Mouse (Mus musculus) hindbrain, embryonic 11.5 days (tissue): ENCODE results near the gene Actr8. TPM values are rescaled to one million over a fixed set of nuclear protein-coding genes. Genes with fewer than 3 reads are reported as not detected.
A peak's percentile ranks its signal among the peaks of the same experiment; 100 is the strongest.

ENCODE experiments used
- ATAC-seq: fragments of 200-750 bp; cut with Nextera tagmentation; 2 replicates; pipeline ENCODE4 v1.8.0; 2017; ENCODE audit warnings: mild to moderate bottlenecking, moderate TSS enrichment, moderate library complexity; ENCODE audit not compliant: low FRiP score
- DNase-seq: peaks from one replicate; pipeline ENCODE4 v3.0.0-alpha.2; 2015; ENCODE audit warnings: low spot score
- H3K27ac ChIP-seq: fragments of 300-500 bp; sonication (generic); 2 replicates; pipeline ENCODE4 v1.5.1; 2014; ENCODE audit warnings: mild to moderate bottlenecking, low read depth, low read length
- H3K27me3 ChIP-seq: fragments of 300-500 bp; sonication (generic); 2 replicates; pipeline ENCODE4 v1.6.1; 2014; ENCODE audit warnings: mild to moderate bottlenecking, low read length, moderate library complexity, mixed read lengths; ENCODE audit not compliant: control insufficient read depth, insufficient read depth
- H3K36me3 ChIP-seq: fragments of 300-500 bp; sonication (generic); 2 replicates; pipeline ENCODE4 v1.6.1; 2014; ENCODE audit warnings: mild to moderate bottlenecking, low read length, moderate library complexity, mixed read lengths; ENCODE audit not compliant: control insufficient read depth, insufficient read depth
- H3K4me1 ChIP-seq: fragments of 300-500 bp; sonication (generic); replicated peaks from 2 replicates; pipeline ENCODE4 v1.6.1; 2014; ENCODE audit warnings: low read length, mixed read lengths; ENCODE audit not compliant: control insufficient read depth, insufficient read depth
- H3K4me2 ChIP-seq: fragments of 300-500 bp; sonication (generic); replicated peaks from 2 replicates; pipeline ENCODE4 v1.6.1; 2014; ENCODE audit warnings: mild to moderate bottlenecking, low read depth, low read length
- H3K4me3 ChIP-seq: fragments of 300-500 bp; sonication (generic); 2 replicates; pipeline ENCODE4 v1.5.1; 2014; ENCODE audit warnings: low read depth, low read length
- H3K9ac ChIP-seq: fragments of 300-500 bp; sonication (generic); 2 replicates; pipeline ENCODE4 v1.6.1; 2014; ENCODE audit warnings: low read depth, low read length
- H3K9me3 ChIP-seq: fragments of 300-500 bp; sonication (generic); 2 replicates; pipeline ENCODE4 v1.6.1; 2016; ENCODE audit warnings: low read length; ENCODE audit not compliant: control insufficient read depth
- WGBS: fragments of 180-500 bp; shearing (Covaris S2); extraction: QIAGEN DNeasy Blood & Tissue Kit; methylation state at CpG from one replicate; pipeline ENCODE4 v1.1.7; 2014; 5-methylcytosine and 5-hydroxymethylcytosine counted together
- polyA plus RNA-seq: library from polyadenylated mRNA; unstranded; fragments of >200 nt; fragmentation: Nextera tagmentation; extraction: Ambion mirVana; gene quantifications from 2 replicates; pipeline ENCODE4 v1.2.1, GENCODE M21; 2014

Gene Actr8
- 81.8 and 82.3 TPM in 2 replicates for polyA plus RNA-seq

DNA sequence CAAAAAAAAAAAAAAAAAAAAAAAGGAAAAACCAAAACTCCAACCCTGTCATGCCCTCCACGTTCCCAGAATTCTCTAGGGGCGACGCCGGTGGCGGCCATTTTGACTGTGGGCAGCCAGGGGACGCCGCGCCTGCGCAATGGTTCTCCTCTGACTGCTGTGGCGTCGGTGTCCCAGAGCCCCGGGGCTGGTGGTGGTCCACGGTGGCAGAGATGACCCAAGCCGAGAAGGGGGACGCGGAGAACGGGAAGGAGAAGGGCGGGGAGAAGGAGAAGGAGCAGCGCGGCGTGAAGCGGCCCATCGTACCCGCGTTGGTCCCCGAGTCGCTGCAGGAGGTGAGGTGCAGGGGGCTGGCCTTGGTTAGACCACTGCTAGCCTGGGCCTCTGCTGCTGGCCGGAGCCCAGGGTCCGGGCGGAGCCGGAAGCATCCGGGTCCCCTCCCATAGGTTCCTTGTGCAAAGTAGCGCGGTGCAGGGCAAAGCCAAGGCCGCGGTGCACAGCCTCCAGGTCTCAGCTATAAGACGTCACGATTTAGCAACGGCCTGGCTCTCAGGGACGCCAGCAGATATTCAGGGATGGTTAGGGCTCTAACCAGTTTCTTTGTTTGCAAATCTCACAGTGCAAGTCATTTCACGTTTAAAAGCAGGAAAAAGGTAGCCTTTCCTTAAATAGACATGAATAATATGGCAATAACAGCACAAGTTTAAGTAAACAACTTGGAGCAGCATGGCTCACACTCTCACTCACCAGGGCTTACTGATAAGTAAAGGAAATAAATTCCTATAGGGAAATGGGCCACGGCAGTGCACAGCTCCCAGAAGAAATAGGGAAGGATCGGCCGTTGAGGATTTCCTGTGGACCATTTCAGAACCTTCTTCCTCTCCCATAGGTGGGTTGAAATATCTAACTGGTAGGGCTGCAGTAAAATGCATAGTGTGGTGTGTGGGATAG lies at the start of gene Actr8:
Actr8 (plus strand) TSS at position 84 of the 951 bp plus-strand sequence.
- peak within 1 kb of the TSS; percentile 79 for H3K4me3 ChIP-seq
- ATAC-seq (peak; percentile 98), DNase-seq (peak; percentile 93)
- peak within 1 kb of the TSS; percentile 87 for H3K27ac ChIP-seq
- H3K27me3 ChIP-seq, result no peaks in the 10 kb centered on the region
- no peaks in the 10 kb centered on the region for H3K9me3 ChIP-seq
- peaks cover 15% of the 10 kb centered on the region; the same call in 1 of the 2 replicates for H3K36me3 ChIP-seq
- WGBS, result 3% methylated on average over 44 of the region's 44 CpGs
- H3K9ac ChIP-seq, result peak within 1 kb of the TSS; percentile 86
- no peaks in the 10 kb centered on the region for H3K4me1 ChIP-seq
- H3K4me2 ChIP-seq, result peak within 1 kb of the TSS; percentile 78

DNA sequence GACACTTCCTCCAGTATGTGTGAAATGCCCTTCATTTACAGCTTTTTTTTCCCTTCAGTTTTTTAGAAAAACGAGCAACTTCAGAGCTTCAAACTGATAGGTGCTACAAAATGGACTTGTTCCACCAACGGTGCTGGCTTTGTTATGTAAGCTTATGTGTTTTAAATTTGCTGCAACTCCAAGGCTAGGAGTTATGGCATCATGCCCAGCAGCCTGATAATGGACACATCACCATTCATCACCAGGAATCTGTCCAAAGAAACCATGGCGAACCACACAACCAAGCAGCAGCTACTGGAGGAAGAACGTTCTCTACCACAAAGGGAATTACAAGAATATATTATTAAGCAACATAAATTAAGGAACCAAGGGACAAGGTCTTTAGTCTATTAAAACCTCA lies 49.2 kb upstream of the Actr8 start:
- Histone ChIP-seq H3K27ac (no peak overlapping the region), H3K27me3 (no peaks in the 10 kb centered on the region), H3K9me3 (no peaks in the 10 kb centered on the region), H3K4me3 (no peak overlapping the region), H3K4me2 (no peak overlapping the region), H3K9ac (no peak overlapping the region), H3K4me1 (no peaks in the 10 kb centered on the region), H3K36me3 (no peaks in the 10 kb centered on the region)
- DNase-seq (no peak), ATAC-seq (no peak)
- 81% methylated on average over 4 of the region's 4 CpGs for WGBS

DNA sequence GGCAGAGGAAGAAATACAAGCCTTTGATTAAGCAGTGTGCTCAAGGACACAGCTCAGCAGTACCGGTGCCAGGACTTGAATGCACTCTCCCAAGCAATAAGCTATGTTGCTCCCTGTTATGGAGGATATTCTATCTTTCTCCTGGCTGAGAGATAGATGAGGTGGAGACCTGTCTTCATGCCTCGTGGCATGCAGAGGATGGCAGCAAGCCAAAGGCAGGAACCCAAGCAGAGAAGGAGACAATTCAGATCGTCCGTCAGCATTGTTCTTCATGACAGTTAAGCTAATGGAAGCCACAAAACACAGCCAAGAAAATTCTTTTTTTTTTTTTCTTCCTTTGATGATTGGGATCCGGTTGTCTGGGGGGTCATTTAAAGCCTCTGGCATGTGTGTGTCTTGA lies 42.6 kb upstream of the Actr8 start:
- no peak for ATAC-seq
- no peak overlapping the region for H3K27ac ChIP-seq
- no peak for DNase-seq
- no peak overlapping the region for H3K9ac ChIP-seq
- no peak overlapping the region for H3K4me3 ChIP-seq
- H3K36me3 ChIP-seq, result no peaks in the 10 kb centered on the region
- H3K9me3 ChIP-seq, result no peaks in the 10 kb centered on the region
- H3K27me3 ChIP-seq, result no peaks in the 10 kb centered on the region
- no peaks in the 10 kb centered on the region for H3K4me1 ChIP-seq
- no peak overlapping the region for H3K4me2 ChIP-seq
- 55% methylated on average over 5 of the region's 5 CpGs for WGBS

DNA sequence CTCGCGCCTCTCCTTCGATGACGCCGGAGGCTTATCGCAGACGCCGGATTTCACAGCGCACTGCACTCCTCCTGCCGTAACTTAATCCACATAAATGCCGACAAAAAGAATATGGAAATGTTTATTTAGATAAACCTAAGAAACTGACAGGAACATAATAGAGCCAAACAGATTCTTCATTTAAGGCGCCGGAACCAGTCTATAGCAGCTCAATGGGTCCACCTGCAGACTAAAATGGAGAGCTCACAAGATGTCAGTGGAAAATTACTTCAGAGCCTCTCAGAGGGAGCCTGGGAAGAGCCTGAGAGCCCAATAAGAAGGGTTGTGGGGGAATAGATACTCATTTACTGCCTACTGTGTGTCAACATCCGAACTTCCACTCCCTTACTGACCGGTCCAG lies 40.7 kb upstream of the Actr8 start:
- WGBS, result 91% methylated on average over 15 of the region's 15 CpGs
- ATAC-seq, result no peak

DNA sequence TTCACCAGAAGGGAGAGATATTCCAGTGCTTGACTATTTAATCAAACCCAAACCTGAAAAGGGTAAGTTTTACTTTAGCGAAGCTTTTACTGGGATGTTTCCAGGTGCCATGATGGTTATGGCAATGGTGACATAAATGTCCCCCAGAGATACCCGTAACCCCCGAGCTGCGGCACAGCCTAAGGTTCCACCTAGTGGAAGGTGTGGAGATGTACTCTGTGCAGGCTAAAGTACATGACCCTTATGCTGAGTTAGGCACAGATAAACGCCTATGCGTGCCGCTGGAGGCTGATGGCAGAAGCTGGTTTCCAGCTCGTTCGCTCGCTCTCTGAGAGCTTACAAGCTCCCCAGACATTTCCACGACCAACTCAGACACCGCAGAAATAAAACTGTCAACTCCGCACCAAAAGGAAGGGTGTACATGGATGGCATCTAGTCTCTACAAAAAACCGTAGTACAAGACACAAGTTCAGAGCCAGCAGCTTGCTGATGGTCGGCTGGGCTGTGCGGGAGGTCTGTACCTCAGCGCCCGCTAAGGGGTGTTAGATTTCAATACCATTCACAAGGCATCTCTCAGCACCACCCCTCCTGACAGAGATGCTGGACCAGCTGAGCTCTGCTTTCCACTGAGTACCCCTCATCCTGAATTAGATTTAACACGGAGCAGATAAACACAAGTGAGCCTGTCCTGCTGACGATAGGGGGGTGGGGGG lies 38.4 kb upstream of the Actr8 start:
- ATAC-seq (no peak), DNase-seq (peak; percentile 12)
- WGBS, result 54% methylated on average over 20 of the region's 20 CpGs
- H3K9ac ChIP-seq, result no peak overlapping the region
- H3K4me1 ChIP-seq, result no peaks in the 10 kb centered on the region
- H3K9me3 ChIP-seq, result no peaks in the 10 kb centered on the region
- no peaks in the 10 kb centered on the region for H3K27me3 ChIP-seq
- no peak overlapping the region for H3K4me3 ChIP-seq
- H3K27ac ChIP-seq, result no peak overlapping the region
- no peaks in the 10 kb centered on the region for H3K36me3 ChIP-seq
- no peak overlapping the region for H3K4me2 ChIP-seq

More for the DNA sequence above, 40.7 kb upstream of the Actr8 start:
- no peak overlapping the region for H3K4me3 ChIP-seq
- no peaks in the 10 kb centered on the region for H3K27me3 ChIP-seq
- no peak for DNase-seq
- no peaks in the 10 kb centered on the region for H3K36me3 ChIP-seq
- H3K9ac ChIP-seq, result no peak overlapping the region
- no peaks in the 10 kb centered on the region for H3K4me1 ChIP-seq
- H3K4me2 ChIP-seq, result no peak overlapping the region
- H3K9me3 ChIP-seq, result no peaks in the 10 kb centered on the region
- H3K27ac ChIP-seq, result no peak overlapping the region

DNA sequence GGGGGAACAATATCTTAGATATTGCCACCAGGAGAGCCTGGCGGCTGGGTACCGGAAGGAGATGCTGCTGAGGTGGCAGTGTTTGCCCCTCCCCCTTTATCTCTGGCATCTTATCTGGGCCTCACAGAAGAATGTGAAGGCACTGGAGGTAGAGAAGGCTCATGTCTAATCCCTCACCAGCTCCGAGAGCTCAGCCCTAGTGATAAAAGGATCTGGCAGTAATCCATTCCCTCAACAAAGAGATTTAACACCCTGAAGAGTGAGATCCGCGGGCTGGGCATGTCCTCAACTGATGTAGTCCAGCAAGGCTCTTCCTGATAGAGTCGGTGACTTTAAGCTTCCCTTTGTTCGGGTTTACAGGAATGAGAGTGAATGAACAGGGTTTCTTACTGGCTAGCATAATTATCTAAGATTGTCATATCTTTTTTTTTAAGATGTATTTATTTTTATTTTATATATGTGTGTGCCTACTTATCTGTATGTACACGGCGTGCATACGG lies 37.8 kb upstream of the Actr8 start:
- Histone ChIP-seq H3K4me1 (no peaks in the 10 kb centered on the region), H3K27me3 (no peaks in the 10 kb centered on the region), H3K27ac (no peak overlapping the region), H3K9me3 (no peaks in the 10 kb centered on the region), H3K4me3 (no peak overlapping the region), H3K36me3 (no peaks in the 10 kb centered on the region), H3K4me2 (no peak overlapping the region), H3K9ac (no peak overlapping the region)
- ATAC-seq (no peak), DNase-seq (peak; percentile 16)
- 43% methylated on average over 10 of the region's 10 CpGs for WGBS

DNA sequence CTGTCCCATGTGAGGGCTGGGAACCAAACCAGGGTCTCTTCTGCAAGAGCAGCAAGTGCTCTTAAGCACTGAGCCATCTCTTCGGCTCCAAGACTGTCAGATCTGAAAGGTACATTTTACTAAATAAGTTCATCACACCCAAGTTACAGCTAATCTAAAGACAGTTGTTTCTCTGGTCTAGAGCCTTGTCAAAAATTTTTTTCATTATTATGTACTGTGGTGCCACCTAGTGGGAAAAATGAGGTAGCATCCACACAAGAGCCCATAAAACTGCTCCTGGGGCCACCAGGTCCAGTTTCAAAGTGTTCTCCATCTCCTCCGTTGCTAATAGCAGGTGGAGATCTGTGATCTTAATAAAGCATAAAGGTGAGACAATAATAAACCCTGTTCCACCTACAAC lies 37.3 kb upstream of the Actr8 start:
- Histone ChIP-seq H3K4me2 (no peak overlapping the region), H3K36me3 (no peaks in the 10 kb centered on the region), H3K4me3 (no peak overlapping the region), H3K9me3 (no peaks in the 10 kb centered on the region), H3K9ac (no peak overlapping the region), H3K27ac (no peak overlapping the region), H3K27me3 (no peaks in the 10 kb centered on the region), H3K4me1 (no peaks in the 10 kb centered on the region)
- DNase-seq (peak; percentile 74), ATAC-seq (no peak)
- 28% methylated on average over 2 of the region's 2 CpGs for WGBS

DNA sequence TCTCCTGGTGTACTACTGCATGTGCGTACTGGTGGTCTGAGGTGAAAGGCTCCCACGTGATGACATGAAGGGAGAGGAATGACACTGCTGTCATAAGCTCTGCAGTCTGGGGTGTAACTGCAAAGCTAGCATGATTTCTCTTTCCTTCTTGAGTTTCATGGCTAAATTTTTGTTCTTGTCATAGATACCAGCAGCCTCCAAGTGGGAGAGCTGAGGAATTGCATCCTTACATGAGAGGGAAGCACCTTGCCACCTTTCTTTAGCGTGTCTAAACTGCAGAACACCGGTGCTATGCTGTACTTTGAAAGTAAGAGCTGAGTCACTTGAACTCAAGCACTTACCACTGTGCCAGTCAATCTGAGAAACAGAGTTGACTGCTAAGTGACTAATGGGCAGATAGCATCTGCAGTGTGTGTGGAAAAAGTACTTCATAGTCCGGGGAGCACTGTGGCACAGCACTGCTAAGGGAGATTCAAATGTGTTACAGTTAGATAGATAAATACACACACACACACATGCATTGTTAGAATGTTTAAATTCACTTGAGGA lies 31.3 kb upstream of the Actr8 start:
- no peaks in the 10 kb centered on the region for H3K4me1 ChIP-seq
- no peak overlapping the region for H3K4me2 ChIP-seq
- ATAC-seq, result no peak
- no peaks in the 10 kb centered on the region for H3K9me3 ChIP-seq
- H3K9ac ChIP-seq, result no peak overlapping the region
- no peak overlapping the region for H3K27ac ChIP-seq
- no peak overlapping the region for H3K4me3 ChIP-seq
- WGBS, result 80% methylated on average over 5 of the region's 5 CpGs
- no peaks in the 10 kb centered on the region for H3K36me3 ChIP-seq
- H3K27me3 ChIP-seq, result no peaks in the 10 kb centered on the region
- DNase-seq, result no peak
